In genomic region chr11:46090036-46090725, GRCm38 (mm10) we compare ENCODE assay signal across 11 mouse cellular contexts. TPM values are rescaled to one million over a fixed set of nuclear protein-coding genes. Genes with fewer than 3 reads are reported as not detected.
A peak's percentile ranks its signal among the peaks of the same experiment; 100 is the strongest.
DNase-seq lines count a peak whose midpoint lies in the region; ATAC-seq and TF ChIP-seq lines count a peak whose summit lies in the region.
"Had no signal": no experiment of that assay in that cellular context is flagged by ENCODE, and none has a peak within 500 bp of the region (broad histone marks: within the 10 kb centered on the region; RNA-seq: fewer than 3 reads in every experiment).

No protein-coding gene starts in this region.

- ATAC-seq in heart, embryonic 16.5 days (replicated peaks; ENCODE audit: extremely low read depth, insufficient read depth, low FRiP score) = peak; percentile 12; the same call in 1 of the 2 replicates
- ATAC-seq in erythroblast, adult 5-6 weeks (replicated peaks; ENCODE audit: low FRiP score, poor library complexity, severe bottlenecking) = peak; percentile 70

- peak overlapping the region; percentile 75 for H3K27ac ChIP-seq in heart, embryonic 16.5 days (ENCODE audit: low read length)
- H3K27ac ChIP-seq in small intestine, adult 2 months (ENCODE audit: insufficient read depth, low read depth, low read length) = peak overlapping the region; percentile 57
- H3K27ac ChIP-seq: left cerebral cortex, adult 2 months had no signal

- 79% methylated on average over 10 of the region's 10 CpGs for WGBS in heart, embryonic 16.5 days
- 75% methylated on average over 10 of the region's 10 CpGs for WGBS in small intestine, adult 2 months

- no peak for TF ChIP-seq POLR2A in small intestine, adult 2 months (IDR thresholded peaks at IDR 0.05; ENCODE audit: low read depth, low read length)

- H3K4me2 ChIP-seq in heart, embryonic 16.5 days (ENCODE audit: low read depth, low read length) = no peak overlapping the region
- H3K4me2 ChIP-seq: midbrain, embryonic 11.5 days had no signal

- intact Hi-C loops in heart, postnatal 25 days (cut with DNase I) = no loop called here

- H3K36me3 ChIP-seq in heart, embryonic 16.5 days (ENCODE audit: control insufficient read depth, insufficient read depth) = peaks cover 12% of the 10 kb centered on the region
- H3K36me3 ChIP-seq in E14TG2a.4 (ENCODE audit: insufficient read depth, low read length) = peaks cover 51% of the 10 kb centered on the region
- peaks cover 3% of the 10 kb centered on the region for H3K36me3 ChIP-seq in small intestine, adult 2 months (ENCODE audit: control insufficient read depth, insufficient read depth, low read length)
- H3K36me3 ChIP-seq: G1E had no signal

- no peak overlapping the region for H3K4me3 ChIP-seq in heart, embryonic 16.5 days (ENCODE audit: low read length)
- H3K4me3 ChIP-seq in E14TG2a.4 (replicated peaks; ENCODE audit: low read length) = 0 out of 2 replicates have a peak overlapping the region, but pooled peaks have one; percentile 1
- H3K4me3 ChIP-seq in small intestine, adult 2 months (ENCODE audit: low read depth, low read length) = no peak overlapping the region
- H3K4me3 ChIP-seq: left cerebral cortex, adult 2 months had no signal

- no peak overlapping the region for H3K9ac ChIP-seq in heart, embryonic 16.5 days (ENCODE audit: low read length)

- H3K27me3 ChIP-seq in heart, embryonic 16.5 days (ENCODE audit: control insufficient read depth, insufficient read depth, low read length) = no peaks in the 10 kb centered on the region
- no peaks in the 10 kb centered on the region for H3K27me3 ChIP-seq in E14TG2a.4 (ENCODE audit: insufficient read depth, low read length)
- H3K27me3 ChIP-seq in small intestine, adult 2 months (ENCODE audit: control insufficient read depth, insufficient read depth, low read length) = no peaks in the 10 kb centered on the region

- TF ChIP-seq CTCF in E14TG2a.4 (conservative IDR thresholded peaks at IDR 0.05; ENCODE audit: low read length) = no peak
- no peak for TF ChIP-seq CTCF in small intestine, adult 2 months (IDR thresholded peaks at IDR 0.05; ENCODE audit: extremely low read depth, insufficient read length, insufficient replicate concordance, low read depth, low read length)

- H3K4me1 ChIP-seq in heart, embryonic 16.5 days (ENCODE audit: control insufficient read depth, insufficient read depth, low read length) = peaks cover 65% of the 10 kb centered on the region
- peaks cover 88% of the 10 kb centered on the region for H3K4me1 ChIP-seq in E14TG2a.4 (replicated peaks; ENCODE audit: low read depth, low read length)
- no peaks in the 10 kb centered on the region; the same call in 1 of the 2 replicates for H3K4me1 ChIP-seq in small intestine, adult 2 months (ENCODE audit: control insufficient read depth, insufficient read depth, insufficient read length, low read length)

- DNase-seq in heart, postnatal 25 days (ENCODE audit: low spot score) = no peak
- DNase-seq in adrenal gland, adult 2 months = no peak
- DNase-seq in left cerebral cortex, adult 8-10 months (ENCODE audit: low spot score in 2 of 2) = no peak
- DNase-seq in layer of hippocampus, postnatal 25 days (ENCODE audit: extremely low spot score in 1 of 2, low spot score in 1 of 2) = no peak

- H3K9me3 ChIP-seq in heart, embryonic 16.5 days (replicated peaks; ENCODE audit: control insufficient read depth, low read length) = no peaks in the 10 kb centered on the region
- no peaks in the 10 kb centered on the region for H3K9me3 ChIP-seq in E14TG2a.4 (ENCODE audit: low read length)
- H3K9me3 ChIP-seq: G1E had no signal

RNA-seq across cellular contexts. Expression of gene Adam19, which starts 34.4 kb away (rescaled TPM):
- polyA plus RNA-seq in heart, embryonic 16.5 days (2015; fragmentation: Nextera tagmentation; extraction: Ambion mirVana) = 21.3 and 24.4 TPM in 2 replicates
- total RNA-seq in heart, postnatal 25 days (2021) = 10 to 100 TPM; 36.2 to 78.2 TPM
- total RNA-seq in erythroblast, adult 5-6 weeks (2015; ENCODE audit: low replicate concordance) = 4.6 TPM in 2 replicates
- 5.6 and 6.2 TPM in 2 replicates for total RNA-seq in erythroblast, adult 5-6 weeks (2017; ENCODE audit: low replicate concordance)
- polyA plus RNA-seq in small intestine, adult 2 months (2012; rRNA removed) = 4.4 and 6.8 TPM in 2 replicates
- total RNA-seq in adrenal gland, adult 2 months (2021) = 1 to 10 TPM; 2.6 to 6.7 TPM
- polyA plus RNA-seq in adrenal gland, adult 2 months (2012; rRNA removed) = 2.9 and 3.8 TPM in 2 replicates
- total RNA-seq in left cerebral cortex, adult 8-10 months (2022) = 10 to 100 TPM; 10.6 to 13.0 (median 10.9) TPM
- total RNA-seq in layer of hippocampus, postnatal 25 days (2021) = 10 to 100 TPM; 15.7 to 18.3 TPM
- polyA plus RNA-seq: G1E had no signal

RNA-seq across cellular contexts. Expression of gene Gm12166, which starts 38.1 kb away (rescaled TPM):
- 3.0 and 10.7 TPM in 2 replicates for polyA plus RNA-seq in heart, embryonic 16.5 days (2015; fragmentation: Nextera tagmentation; extraction: Ambion mirVana)
- total RNA-seq in heart, postnatal 25 days (2021) = 1 to 10 TPM; 1.6 to 1.9 TPM
- 4.4 and 4.8 TPM in 2 replicates for total RNA-seq in erythroblast, adult 5-6 weeks (2015; ENCODE audit: low replicate concordance)
- total RNA-seq in erythroblast, adult 5-6 weeks (2017; ENCODE audit: low replicate concordance) = 4.3 and 8.9 TPM in 2 replicates
- polyA plus RNA-seq in small intestine, adult 2 months (2012; rRNA removed) = 12.6 and 25.3 TPM in 2 replicates
- total RNA-seq in adrenal gland, adult 2 months (2021) = 1 to 10 TPM in 1 of 2 experiments, under 1 TPM in 1; 0.92 to 3.5 TPM
- 7.5 and 14.5 TPM in 2 replicates for polyA plus RNA-seq in adrenal gland, adult 2 months (2012; rRNA removed)
- total RNA-seq in left cerebral cortex, adult 8-10 months (2022) = 1 to 10 TPM; 2.8 to 5.4 (median 3.2) TPM
- total RNA-seq in layer of hippocampus, postnatal 25 days (2021) = 1 to 10 TPM; 3.4 to 4.2 TPM
